Mouse (Mus musculus) liver, postnatal 0 days (tissue): ENCODE measurements around the gene Asrgl1.

ENCODE experiments used
- CTCF ChIP-seq: sonication (generic); IDR thresholded peaks from 2 replicates; pipeline ENCODE4 v1.5.1; 2016; ENCODE audit warnings: antibody characterized with exemption, low read depth
- EP300 ChIP-seq: IDR thresholded peaks from 2 replicates; pipeline ENCODE4 v1.6.1; 2016; ENCODE audit warnings: antibody characterized with exemption, low read depth, mild to moderate bottlenecking

- no peak for TF ChIP-seq CTCF
- no peak for TF ChIP-seq EP300
Observed at GRCm38 (mm10) chr19:9087821-9088220, 47.6 kb downstream of the Asrgl1 start, which contains the start of gene Scgb1a1.
